Mouse (Mus musculus) hindbrain, embryonic 14.5 days (tissue): ENCODE measurements at regions not wholly inside any gene's neighbourhood (a gene's known extent, or its start where the extent isn't known, plus 50 kb on each side); places are given as distances from the start of the nearest gene placed in this dataset.
"Not testable (repeated sequence)": the region's sequence is repeated elsewhere in the genome, so short reads cannot be mapped to it uniquely, and the experiment has no call there.

Experiments
- ATAC-seq: fragments of 200-750 bp; cut with Nextera tagmentation; 2 replicates; pipeline ENCODE4 v1.8.0; 2017; ENCODE audit warnings: moderate number of reproducible peaks, mild to moderate bottlenecking, moderate TSS enrichment, moderate library complexity; ENCODE audit not compliant: low FRiP score
- DNase-seq: peaks from one replicate; pipeline ENCODE4 v3.0.0-alpha.2; 2015; ENCODE audit warnings: low spot score
- H3K27ac ChIP-seq: fragments of 300-500 bp; sonication (generic); 2 replicates; pipeline ENCODE4 v1.5.1; 2014; ENCODE audit warnings: mild to moderate bottlenecking, moderate library complexity
- H3K27me3 ChIP-seq: fragments of 300-500 bp; sonication (generic); 2 replicates; pipeline ENCODE4 v1.6.1; 2014; ENCODE audit warnings: mild to moderate bottlenecking, low read length, mixed read lengths; ENCODE audit not compliant: control insufficient read depth, insufficient read depth
- H3K36me3 ChIP-seq: fragments of 300-500 bp; sonication (generic); replicated peaks from 2 replicates; pipeline ENCODE4 v1.6.1; 2014; ENCODE audit not compliant: control insufficient read depth, insufficient read depth
- H3K4me1 ChIP-seq: fragments of 300-500 bp; sonication (generic); replicated peaks from 2 replicates; pipeline ENCODE4 v1.6.1; 2014; ENCODE audit warnings: antibody characterized with exemption, low read length, mixed read lengths; ENCODE audit not compliant: control insufficient read depth, insufficient read depth
- H3K4me2 ChIP-seq: fragments of 300-500 bp; sonication (generic); replicated peaks from 2 replicates; pipeline ENCODE4 v1.6.1; 2014; ENCODE audit warnings: mild to moderate bottlenecking, moderate library complexity
- H3K4me3 ChIP-seq: fragments of 300-500 bp; sonication (generic); replicated peaks from 2 replicates; pipeline ENCODE4 v1.5.1; 2014; ENCODE audit warnings: mild to moderate bottlenecking, low read length
- H3K9ac ChIP-seq: fragments of 300-500 bp; sonication (generic); 2 replicates; pipeline ENCODE4 v1.6.1; 2014
- H3K9me3 ChIP-seq: fragments of 300-500 bp; sonication (generic); 2 replicates; pipeline ENCODE4 v1.6.1; 2016; ENCODE audit warnings: low read length; ENCODE audit not compliant: control insufficient read depth
- WGBS: fragments of 180-500 bp; shearing (Covaris S2); extraction: QIAGEN DNeasy Blood & Tissue Kit; methylation state at CpG from one replicate; pipeline ENCODE4 v1.1.7; 2014; 5-methylcytosine and 5-hydroxymethylcytosine counted together

DNA sequence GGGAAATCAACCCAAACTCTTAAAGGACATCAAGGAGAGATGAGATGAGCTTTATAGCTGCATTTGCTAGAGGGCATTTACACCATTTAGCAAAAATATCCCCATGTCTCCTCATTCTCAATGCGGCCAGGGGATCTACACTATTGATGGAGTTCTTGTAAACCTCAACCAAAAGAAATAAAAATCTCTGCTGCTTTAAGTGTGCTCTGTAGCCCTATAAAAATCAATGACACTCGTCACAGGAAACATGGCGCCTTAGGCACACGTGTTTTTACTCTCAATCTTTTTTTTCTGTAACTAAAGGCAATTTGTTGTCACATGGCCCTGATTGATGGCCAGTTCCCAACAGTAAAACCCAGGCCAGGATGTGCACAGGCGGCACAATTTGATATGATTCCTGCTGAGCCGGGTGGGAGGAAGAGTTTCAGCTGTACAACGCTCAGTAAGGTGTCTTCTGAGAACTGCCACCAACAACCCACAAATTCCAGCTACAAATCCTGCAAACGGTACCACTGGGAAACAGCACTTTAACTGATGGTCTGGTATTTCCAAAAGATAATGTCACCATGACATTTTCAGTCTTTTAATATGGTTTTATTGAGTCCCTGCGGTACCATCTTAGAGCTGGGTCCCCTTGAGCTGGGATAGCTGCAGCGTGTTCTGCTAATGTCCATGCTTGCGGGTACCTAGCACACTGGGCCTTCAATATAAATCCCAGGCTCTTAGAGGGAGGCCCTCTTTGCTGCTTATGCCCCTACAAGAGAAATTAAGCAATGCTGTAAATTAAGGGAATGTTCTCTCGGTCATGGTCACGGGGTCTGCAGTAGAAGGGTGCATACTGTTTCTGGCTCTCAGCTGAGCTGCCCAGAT lies 78.8 kb downstream of the Tpbg start:
- Histone ChIP-seq H3K36me3 (no peaks in the 10 kb centered on the region), H3K4me2 (no peak overlapping the region), H3K27ac (no peak overlapping the region), H3K4me1 (no peaks in the 10 kb centered on the region), H3K27me3 (no peaks in the 10 kb centered on the region), H3K9ac (no peak overlapping the region), H3K9me3 (no peaks in the 10 kb centered on the region), H3K4me3 (no peak overlapping the region)
- DNase-seq (no peak), ATAC-seq (no peak)
- WGBS: 79% methylated on average over 13 of the region's 13 CpGs

DNA sequence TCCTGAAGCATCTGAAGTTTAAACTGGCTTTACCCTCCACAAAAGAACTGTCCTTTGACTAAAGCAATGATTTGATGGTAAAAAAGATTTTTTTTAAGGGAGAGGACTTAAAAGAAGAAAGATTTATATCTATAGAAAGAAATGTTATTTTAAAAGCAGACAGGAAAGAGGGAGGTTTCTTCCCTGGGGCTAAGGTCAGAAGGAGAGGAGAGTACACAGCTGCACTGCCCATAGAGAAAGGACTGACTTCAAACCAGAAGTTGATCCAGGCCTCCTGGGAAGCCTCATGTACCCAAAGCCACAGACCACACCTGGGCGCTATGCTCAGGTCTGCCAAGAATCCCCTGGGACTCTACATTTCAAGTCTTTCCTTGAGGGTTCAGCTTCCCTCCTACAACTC lies 83.1 kb downstream of the Tpbg start:
- WGBS: 78% methylated on average over 1 of the region's 1 CpGs
- H3K4me3 ChIP-seq: no peak overlapping the region
- H3K36me3 ChIP-seq: no peaks in the 10 kb centered on the region
- no peak overlapping the region for H3K4me2 ChIP-seq
- no peak for DNase-seq
- no peak for ATAC-seq
- no peaks in the 10 kb centered on the region for H3K9me3 ChIP-seq
- no peak overlapping the region for H3K9ac ChIP-seq
- no peaks in the 10 kb centered on the region for H3K27me3 ChIP-seq
- H3K27ac ChIP-seq: no peak overlapping the region
- H3K4me1 ChIP-seq: no peaks in the 10 kb centered on the region

GRCm38 (mm10) chr9:85932209-85932608 lies 90.0 kb downstream of the Tpbg start:
- Histone ChIP-seq H3K27me3 (no peaks in the 10 kb centered on the region), H3K4me1 (no peaks in the 10 kb centered on the region), H3K4me2 (no peak overlapping the region), H3K36me3 (no peaks in the 10 kb centered on the region), H3K9me3 (no peaks in the 10 kb centered on the region), H3K9ac (no peak overlapping the region), H3K4me3 (no peak overlapping the region), H3K27ac (no peak overlapping the region)
- ATAC-seq: no peak
- no peak for DNase-seq
- 90% methylated on average over 3 of the region's 3 CpGs for WGBS

DNA sequence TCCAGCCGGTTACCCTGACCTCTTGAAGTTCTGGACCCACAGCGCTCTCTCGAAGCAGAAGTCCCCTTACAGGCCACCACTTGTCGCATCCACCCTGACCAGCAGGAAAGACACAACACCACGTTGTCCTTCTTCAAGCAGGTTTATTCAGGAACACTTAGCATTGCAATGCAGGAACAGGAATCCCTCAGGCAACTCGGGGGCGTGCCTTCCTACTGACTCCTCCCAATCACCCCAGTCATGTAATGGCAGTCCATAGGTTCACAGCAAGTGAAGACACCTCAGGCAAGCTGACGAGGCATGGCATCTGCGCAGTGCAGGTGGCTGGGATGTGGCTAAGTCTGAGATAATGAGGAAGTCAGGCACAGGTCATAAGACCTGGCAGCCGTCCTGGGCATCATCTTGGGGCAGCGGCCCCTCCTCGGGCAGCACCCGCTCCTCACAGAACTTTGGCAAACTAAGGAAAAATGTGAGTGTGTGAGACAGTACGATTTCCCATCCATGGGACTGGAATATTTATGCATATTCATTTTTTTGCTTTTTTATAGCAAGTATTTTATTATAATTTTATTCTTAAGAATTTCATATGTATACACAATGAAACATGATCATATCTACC lies 101.0 kb downstream of the Tpbg start:
- DNase-seq, H3K4me3 ChIP-seq, H3K36me3 ChIP-seq, H3K9ac ChIP-seq, H3K9me3 ChIP-seq, H3K27ac ChIP-seq, H3K4me1 ChIP-seq, H3K27me3 ChIP-seq, ATAC-seq, H3K4me2 ChIP-seq: not testable (repeated sequence)
- 92% methylated on average over 14 of the region's 14 CpGs for WGBS

GRCm38 (mm10) chr9:85948495-85949137 lies 106.4 kb downstream of the Tpbg start:
- Histone ChIP-seq H3K27me3 (no peaks in the 10 kb centered on the region), H3K4me3 (no peak overlapping the region), H3K4me2 (no peak overlapping the region), H3K36me3 (no peaks in the 10 kb centered on the region), H3K4me1 (no peaks in the 10 kb centered on the region), H3K27ac (no peak overlapping the region), H3K9ac (no peak overlapping the region), H3K9me3 (no peaks in the 10 kb centered on the region)
- no peak for ATAC-seq
- DNase-seq: no peak
- 58% methylated on average over 12 of the region's 12 CpGs for WGBS

DNA sequence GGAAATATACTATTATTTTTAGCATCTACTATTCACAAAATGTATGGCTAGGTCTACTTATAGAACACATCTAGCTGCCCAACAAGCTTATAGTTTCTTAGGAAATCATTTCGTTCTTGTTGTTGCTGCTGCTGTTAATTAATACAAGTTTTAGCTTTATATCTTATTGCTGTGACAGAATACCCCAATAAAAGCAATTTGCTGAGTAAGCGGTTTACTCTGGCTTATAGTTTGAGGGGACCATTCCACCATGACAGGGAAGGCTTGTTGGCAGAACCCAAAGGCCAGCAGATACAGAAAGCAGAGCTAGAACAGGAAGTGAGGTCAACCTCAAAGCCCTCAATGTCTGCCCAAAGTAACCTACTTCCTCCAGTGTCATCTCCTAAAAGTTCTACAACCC lies 109.6 kb downstream of the Tpbg start:
- Histone ChIP-seq H3K27me3 (no peaks in the 10 kb centered on the region), H3K4me2 (no peak overlapping the region), H3K9ac (no peak overlapping the region), H3K4me3 (no peak overlapping the region), H3K4me1 (no peaks in the 10 kb centered on the region), H3K36me3 (no peaks in the 10 kb centered on the region), H3K9me3 (no peaks in the 10 kb centered on the region), H3K27ac (no peak overlapping the region)
- 89% methylated on average over 2 of the region's 2 CpGs for WGBS
- no peak for DNase-seq
- no peak for ATAC-seq

DNA sequence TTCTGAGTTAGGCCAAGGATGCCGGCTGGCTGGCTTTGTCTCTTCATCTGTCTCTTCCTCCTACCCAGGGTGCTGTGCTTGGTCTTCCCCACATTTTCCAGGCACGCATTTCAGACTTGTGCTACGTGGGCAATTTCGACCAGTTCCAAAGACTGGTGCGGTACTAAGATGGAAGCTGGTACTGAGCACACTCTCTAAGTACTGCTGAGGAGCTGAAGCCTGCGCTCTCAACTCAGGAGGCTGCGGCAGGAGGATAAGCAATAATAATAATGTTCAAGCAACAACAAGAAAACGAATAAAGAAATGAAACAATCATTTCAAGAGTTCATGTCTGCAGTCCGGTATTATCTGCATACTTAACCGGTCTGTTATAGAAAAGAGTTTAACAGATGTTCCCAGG lies 127.9 kb downstream of the Tpbg start:
- H3K9me3 ChIP-seq: no peaks in the 10 kb centered on the region
- no peaks in the 10 kb centered on the region for H3K4me1 ChIP-seq
- H3K9ac ChIP-seq: no peak overlapping the region
- DNase-seq (no peak), ATAC-seq (no peak)
- no peak overlapping the region for H3K4me3 ChIP-seq
- H3K27ac ChIP-seq: no peak overlapping the region
- H3K27me3 ChIP-seq: no peaks in the 10 kb centered on the region
- H3K36me3 ChIP-seq: no peaks in the 10 kb centered on the region
- no peak overlapping the region for H3K4me2 ChIP-seq
- 93% methylated on average over 10 of the region's 10 CpGs for WGBS

DNA sequence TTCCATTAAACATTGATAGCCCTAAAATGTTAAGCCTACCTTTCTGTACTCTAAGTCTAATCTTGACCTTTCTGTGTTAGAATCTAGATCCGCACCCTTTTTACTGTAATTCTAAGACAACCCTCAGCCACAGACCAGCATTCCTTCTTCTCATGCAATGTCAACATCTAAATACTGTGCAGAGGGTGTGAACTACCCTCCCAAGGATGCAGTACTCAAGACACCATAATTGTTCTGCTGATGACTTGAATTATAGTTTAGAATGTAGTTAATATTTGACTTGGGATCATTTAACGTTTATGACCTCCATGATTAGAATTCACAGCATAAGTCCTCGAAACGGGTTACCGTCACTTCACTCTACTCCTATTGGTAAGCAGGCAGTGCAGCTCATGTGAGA lies 139.2 kb downstream of the Tpbg start:
- Histone ChIP-seq H3K4me2 (no peak overlapping the region), H3K9ac (no peak overlapping the region), H3K9me3 (no peaks in the 10 kb centered on the region), H3K27me3 (no peaks in the 10 kb centered on the region), H3K36me3 (no peaks in the 10 kb centered on the region), H3K27ac (no peak overlapping the region), H3K4me3 (no peak overlapping the region), H3K4me1 (no peaks in the 10 kb centered on the region)
- ATAC-seq: no peak
- no peak for DNase-seq
- WGBS: 95% methylated on average over 5 of the region's 5 CpGs

DNA sequence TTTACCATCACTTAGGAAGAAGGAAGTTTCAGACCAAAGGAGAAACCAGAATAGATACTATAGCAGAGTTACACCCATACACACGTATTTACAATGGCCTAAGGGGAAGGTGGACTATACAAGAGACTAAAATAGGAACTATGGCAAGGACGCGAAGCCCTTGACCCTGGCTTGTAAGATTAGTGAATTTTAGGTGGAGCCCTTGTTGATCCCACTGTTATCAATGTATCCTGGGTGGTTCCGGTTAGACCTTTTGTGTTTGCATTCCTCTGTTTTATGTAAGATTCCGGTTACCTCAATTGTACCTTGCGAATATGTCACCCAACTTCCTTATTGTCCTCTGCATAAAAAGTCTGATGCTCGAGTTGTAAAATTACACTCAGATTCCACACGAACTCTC lies 141.3 kb downstream of the Tpbg start:
- not testable (repeated sequence) for ATAC-seq
- 95% methylated on average over 6 of the region's 8 CpGs for WGBS

More for the DNA sequence above, 141.3 kb downstream of the Tpbg start:
- DNase-seq, H3K4me3 ChIP-seq, H3K9me3 ChIP-seq, H3K9ac ChIP-seq, H3K27ac ChIP-seq, H3K4me1 ChIP-seq, H3K36me3 ChIP-seq, H3K27me3 ChIP-seq, H3K4me2 ChIP-seq: not testable (repeated sequence)
